Mouse (Mus musculus) limb, embryonic 15.5 days (tissue): ENCODE results near the gene Tmem115. TPM values are rescaled to one million over a fixed set of nuclear protein-coding genes. Genes with fewer than 3 reads are reported as not detected.
"Not testable (repeated sequence)": the region's sequence is repeated elsewhere in the genome, so short reads cannot be mapped to it uniquely, and the experiment has no call there.

Experiments
- ATAC-seq: fragments of 200-750 bp; cut with Nextera tagmentation; 2 replicates; pipeline ENCODE4 v1.8.0; 2017; ENCODE audit warnings: low read depth, moderate TSS enrichment; ENCODE audit not compliant: insufficient number of reproducible peaks, low FRiP score, low TSS enrichment
- H3K27ac ChIP-seq: fragments of 300-500 bp; sonication (generic); 2 replicates; pipeline ENCODE4 v1.5.1; 2015; ENCODE audit warnings: moderate library complexity, mild to moderate bottlenecking, inconsistent platforms
- H3K27me3 ChIP-seq: fragments of 300-500 bp; sonication (generic); 2 replicates; pipeline ENCODE4 v1.6.1; 2015; ENCODE audit warnings: inconsistent platforms
- H3K36me3 ChIP-seq: fragments of 300-500 bp; sonication (generic); 2 replicates; pipeline ENCODE4 v1.6.1; 2015; ENCODE audit warnings: inconsistent platforms
- H3K4me1 ChIP-seq: fragments of 300-500 bp; sonication (generic); 2 replicates; pipeline ENCODE4 v1.6.1; 2015; ENCODE audit warnings: inconsistent platforms
- H3K4me2 ChIP-seq: fragments of 300-500 bp; sonication (generic); 2 replicates; pipeline ENCODE4 v1.6.1; 2015; ENCODE audit warnings: mild to moderate bottlenecking, inconsistent platforms
- H3K4me3 ChIP-seq: fragments of 300-500 bp; sonication (generic); 2 replicates; pipeline ENCODE4 v1.5.1; 2015; ENCODE audit warnings: mild to moderate bottlenecking, inconsistent platforms
- H3K9ac ChIP-seq: fragments of 300-500 bp; sonication (generic); 2 replicates; pipeline ENCODE4 v1.6.1; 2015; ENCODE audit warnings: inconsistent platforms
- H3K9me3 ChIP-seq: fragments of 300-500 bp; sonication (generic); 2 replicates; pipeline ENCODE4 v1.6.1; 2016; ENCODE audit warnings: inconsistent platforms
- WGBS: fragments of 180-500 bp; shearing (Covaris S2); methylation state at CpG from one replicate; pipeline ENCODE4 v1.1.7; 2015; 5-methylcytosine and 5-hydroxymethylcytosine counted together
- polyA plus RNA-seq: library from polyadenylated mRNA; unstranded; fragments of >200 nt; fragmentation: Nextera tagmentation; extraction: Ambion mirVana; gene quantifications from 2 replicates; pipeline ENCODE4 v1.2.1, GENCODE M21; 2015

Gene Tmem115
- polyA plus RNA-seq, 1 experiment from 2014 or later, result 51.8 TPM

- H3K27ac ChIP-seq, result peak overlapping the region; percentile 97
- no peak overlapping the region for H3K9ac ChIP-seq
- H3K4me1 ChIP-seq, result peaks cover 69% of the 10 kb centered on the region
- ATAC-seq, result no peak
- peak overlapping the region; percentile 72 for H3K4me3 ChIP-seq
- peaks cover 9% of the 10 kb centered on the region for H3K36me3 ChIP-seq
- no peaks in the 10 kb centered on the region for H3K27me3 ChIP-seq
- WGBS, result 70% methylated on average over 5 of the region's 5 CpGs
- peak overlapping the region; percentile 89 for H3K4me2 ChIP-seq
- no peaks in the 10 kb centered on the region for H3K9me3 ChIP-seq
Observed at GRCm38 (mm10) chr9:107552690-107553393, 19.1 kb downstream of the Tmem115 start.

DNA sequence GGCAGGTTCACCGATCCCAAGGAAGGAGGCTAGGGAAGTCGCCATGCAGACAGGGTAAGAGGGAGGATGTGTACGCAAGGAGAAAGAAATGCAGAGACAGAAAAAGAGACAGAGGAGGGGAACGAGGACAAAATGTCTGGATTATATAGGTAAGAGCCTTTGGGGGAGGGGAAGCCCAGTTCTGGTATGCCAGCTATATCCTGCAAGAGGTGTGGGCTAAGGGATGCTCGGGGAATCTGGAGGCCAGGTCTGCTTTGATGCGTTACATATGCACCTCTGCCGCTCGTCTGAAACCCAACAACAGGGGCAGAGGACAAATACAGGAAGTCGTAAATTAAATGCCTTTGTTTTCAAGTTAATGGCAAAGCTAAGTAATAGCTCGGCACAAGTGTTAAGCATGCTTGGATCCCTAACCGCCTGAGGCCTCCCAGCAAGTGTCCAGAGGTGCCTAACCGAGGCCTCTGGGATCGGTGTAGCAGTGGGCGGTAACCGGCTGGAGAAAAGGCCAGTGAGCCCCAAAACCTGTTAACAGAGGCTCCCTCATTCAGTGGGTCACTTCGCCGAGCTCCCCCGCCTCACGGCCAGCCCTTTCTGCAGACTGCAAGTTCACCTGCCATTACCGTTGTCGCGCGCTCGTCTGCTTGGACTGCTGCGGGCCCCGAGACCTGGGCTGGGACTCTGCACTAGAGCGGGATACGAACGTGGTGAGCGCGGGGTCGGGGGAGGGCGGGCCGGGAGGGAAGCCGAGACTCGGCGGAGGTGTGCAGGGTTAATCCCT, 20.0 kb downstream of the Tmem115 start:
- Histone ChIP-seq H3K9ac (peak overlapping the region; percentile 48), H3K27me3 (no peaks in the 10 kb centered on the region), H3K4me2 (peak overlapping the region; percentile 89), H3K36me3 (peaks cover 18% of the 10 kb centered on the region), H3K27ac (peak overlapping the region; percentile 97), H3K4me1 (peaks cover 66% of the 10 kb centered on the region), H3K4me3 (peak overlapping the region; percentile 72), H3K9me3 (no peaks in the 10 kb centered on the region)
- peak; percentile 26 for ATAC-seq
- 3% methylated on average over 37 of the region's 37 CpGs for WGBS

- WGBS, result under 1% methylated on average over 53 of the region's 53 CpGs
Observed at GRCm38 (mm10) chr9:107554319-107554825, 20.6 kb downstream of the Tmem115 start.

GRCm38 (mm10) chr9:107555031-107555457, 21.3 kb downstream of the Tmem115 start:
- H3K4me2 ChIP-seq, result peak overlapping the region; percentile 89
- under 1% methylated on average over 23 of the region's 23 CpGs for WGBS
- ATAC-seq, result peak; percentile 4; the same call in 1 of the 2 replicates
- H3K36me3 ChIP-seq, result peaks cover 31% of the 10 kb centered on the region
- H3K9ac ChIP-seq, result peak overlapping the region; percentile 67
- peak overlapping the region; percentile 72 for H3K4me3 ChIP-seq
- H3K9me3 ChIP-seq, result no peaks in the 10 kb centered on the region
- H3K27ac ChIP-seq, result peak overlapping the region; percentile 97
- no peaks in the 10 kb centered on the region for H3K27me3 ChIP-seq
- H3K4me1 ChIP-seq, result peaks cover 62% of the 10 kb centered on the region

More at GRCm38 (mm10) chr9:107554319-107554825, 20.6 kb downstream of the Tmem115 start:
- peak overlapping the region; percentile 97 for H3K27ac ChIP-seq
- peak overlapping the region; percentile 89 for H3K4me2 ChIP-seq
- H3K27me3 ChIP-seq, result no peaks in the 10 kb centered on the region
- H3K9me3 ChIP-seq, result no peaks in the 10 kb centered on the region
- peak overlapping the region; percentile 72 for H3K4me3 ChIP-seq
- H3K9ac ChIP-seq, result peak overlapping the region; percentile 67
- peaks cover 66% of the 10 kb centered on the region for H3K4me1 ChIP-seq
- H3K36me3 ChIP-seq, result peaks cover 24% of the 10 kb centered on the region
- peak; percentile 90 for ATAC-seq

DNA sequence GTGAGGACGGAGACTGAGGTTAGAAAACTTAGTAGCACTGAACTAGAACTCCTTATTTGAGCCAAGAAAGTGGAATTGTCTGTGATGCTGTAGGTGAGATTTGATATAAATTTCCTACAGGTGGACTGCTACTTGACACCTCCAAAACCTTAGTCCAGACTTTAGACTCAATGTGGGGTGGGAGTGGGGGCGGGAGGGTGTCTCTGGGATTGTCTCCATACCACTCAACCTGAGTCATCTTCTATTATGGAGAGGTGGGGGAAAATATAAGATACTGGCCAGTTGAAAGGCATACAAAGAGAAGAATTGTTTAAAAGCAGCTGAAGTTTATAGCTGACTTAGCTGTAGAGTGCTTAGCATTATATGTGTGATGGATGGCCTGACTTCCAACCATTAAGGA, 22.0 kb downstream of the Tmem115 start:
- Histone ChIP-seq H3K27me3 (no peaks in the 10 kb centered on the region), H3K4me2 (peak overlapping the region; percentile 89), H3K36me3 (peaks cover 38% of the 10 kb centered on the region), H3K4me3 (peak overlapping the region; percentile 72), H3K4me1 (peaks cover 55% of the 10 kb centered on the region), H3K9ac (peak overlapping the region; percentile 67), H3K27ac (peak overlapping the region; percentile 97), H3K9me3 (no peaks in the 10 kb centered on the region)
- 27% methylated on average over 2 of the region's 2 CpGs for WGBS
- ATAC-seq, result no peak

- Histone ChIP-seq H3K27me3 (no peaks in the 10 kb centered on the region), H3K36me3 (peaks cover 44% of the 10 kb centered on the region), H3K9ac (peak overlapping the region; percentile 11; the same call in 1 of the 2 replicates), H3K9me3 (no peaks in the 10 kb centered on the region), H3K4me1 (peaks cover 49% of the 10 kb centered on the region), H3K4me2 (peak overlapping the region; percentile 89), H3K27ac (0 out of 2 replicates have a peak overlapping the region, but pooled peaks have one; percentile 97), H3K4me3 (peak overlapping the region; percentile 72)
- ATAC-seq, result no peak
- 68% methylated on average over 3 of the region's 3 CpGs for WGBS
Observed at GRCm38 (mm10) chr9:107556346-107556745, 22.6 kb downstream of the Tmem115 start.

DNA sequence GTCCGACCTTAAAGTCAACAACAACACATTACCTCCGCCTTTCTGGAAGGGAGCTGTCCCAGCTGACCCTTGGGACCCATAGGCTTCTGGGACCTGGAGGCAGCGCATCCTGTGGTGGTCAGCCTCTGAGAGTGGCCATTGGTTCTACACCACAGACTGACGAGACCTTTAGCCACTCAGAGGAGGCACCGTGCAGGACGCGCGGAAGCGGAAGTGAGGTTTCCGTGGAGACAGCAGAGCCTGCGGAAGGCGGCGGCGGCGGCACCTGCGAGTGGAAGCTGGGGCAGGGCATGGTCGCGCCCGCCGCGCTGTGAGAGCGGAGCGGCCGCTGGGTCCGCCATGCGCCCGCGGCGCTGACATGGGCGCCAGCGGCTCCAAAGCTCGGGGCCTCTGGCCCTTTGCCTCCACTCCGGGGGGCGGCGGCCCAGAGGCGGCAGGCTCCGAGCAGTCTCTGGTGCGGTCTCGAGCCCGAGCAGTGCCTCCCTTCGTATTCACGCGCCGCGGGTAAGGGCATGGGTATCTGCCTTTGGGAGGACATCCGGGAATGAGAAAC, 29.4 kb downstream of the Tmem115 start, which contains the start of gene Tusc2:
Gene Tusc2, plus strand, starts transcription at position 227 of the 553 bp plus-strand sequence.
- Histone ChIP-seq H3K9me3 (no peaks in the 10 kb centered on the region), H3K36me3 (peaks cover 54% of the 10 kb centered on the region), H3K9ac (peak within 1 kb of the TSS; percentile 67), H3K27ac (peak within 1 kb of the TSS; percentile 64), H3K4me1 (peaks cover 44% of the 10 kb centered on the region), H3K4me2 (peak within 1 kb of the TSS; percentile 85), H3K27me3 (no peaks in the 10 kb centered on the region), H3K4me3 (peak within 1 kb of the TSS; percentile 68)
- WGBS, result under 1% methylated on average over 46 of the region's 46 CpGs
- ATAC-seq, result peak; percentile 90

DNA sequence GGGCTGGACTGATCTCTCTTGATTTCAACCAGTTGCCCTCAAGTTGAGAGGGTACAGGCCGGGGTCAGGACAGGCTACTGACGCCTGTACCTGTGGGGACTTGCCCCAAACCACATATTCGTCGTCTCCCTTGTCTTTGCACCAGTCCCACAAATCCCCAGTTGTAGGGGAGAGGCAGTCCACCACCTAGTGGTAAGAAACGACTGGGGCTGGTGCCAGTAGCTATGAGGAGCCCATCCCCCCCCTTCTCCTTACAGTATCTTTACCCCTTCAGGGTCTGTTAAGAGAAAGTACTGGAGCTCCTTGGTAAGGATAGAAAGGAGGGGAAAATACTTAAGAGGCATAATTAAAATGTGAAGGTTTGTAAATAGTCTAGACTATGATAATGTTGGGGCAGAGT, 31.8 kb downstream of the Tmem115 start:
- H3K27ac ChIP-seq, result peak overlapping the region; percentile 18; the same call in 1 of the 2 replicates
- H3K36me3 ChIP-seq, result peaks cover 29% of the 10 kb centered on the region
- WGBS, result 39% methylated on average over 5 of the region's 5 CpGs
- H3K4me1 ChIP-seq, result peaks cover 57% of the 10 kb centered on the region
- H3K9me3 ChIP-seq, H3K27me3 ChIP-seq, H3K9ac ChIP-seq, ATAC-seq: not testable (repeated sequence)
- 0 out of 2 replicates have a peak overlapping the region, but pooled peaks have one; percentile 2 for H3K4me3 ChIP-seq
- peak overlapping the region; percentile 3; the same call in 1 of the 2 replicates for H3K4me2 ChIP-seq

- WGBS, result 61% methylated on average over 15 of the region's 15 CpGs
- peaks cover 63% of the 10 kb centered on the region for H3K4me1 ChIP-seq
- H3K4me2 ChIP-seq, result no peak overlapping the region
Observed at GRCm38 (mm10) chr9:107566041-107566709, 32.4 kb downstream of the Tmem115 start.

DNA sequence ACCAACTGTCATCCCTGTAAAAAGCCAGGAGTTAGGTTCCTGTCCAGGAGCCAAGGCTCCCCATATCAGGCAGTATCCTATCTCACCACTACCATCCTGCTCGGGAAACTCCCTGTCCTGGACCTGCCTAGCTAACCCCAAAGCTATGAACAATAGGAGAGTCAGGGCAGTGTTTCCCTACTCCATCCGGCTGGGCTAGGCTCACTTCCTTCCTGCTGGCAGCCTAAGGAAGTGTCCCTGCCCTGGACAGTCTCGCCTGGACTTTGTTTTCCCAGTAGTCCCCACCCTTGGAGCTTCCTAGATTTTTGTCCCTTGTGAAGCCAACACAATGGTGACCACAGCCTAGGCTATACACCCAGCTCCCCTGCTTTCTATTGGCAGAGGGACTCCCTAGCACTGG, 33.1 kb downstream of the Tmem115 start:
- Histone ChIP-seq H3K27me3 (no peaks in the 10 kb centered on the region), H3K36me3 (peaks cover 28% of the 10 kb centered on the region), H3K9ac (no peak overlapping the region), H3K27ac (peak overlapping the region; percentile 92), H3K4me2 (no peak overlapping the region), H3K4me1 (peaks cover 67% of the 10 kb centered on the region), H3K9me3 (no peaks in the 10 kb centered on the region), H3K4me3 (no peak overlapping the region)
- ATAC-seq, result no peak
- WGBS, result 77% methylated on average over 3 of the region's 3 CpGs

More at GRCm38 (mm10) chr9:107566041-107566709, 32.4 kb downstream of the Tmem115 start:
- no peak overlapping the region for H3K9ac ChIP-seq
- H3K36me3 ChIP-seq, result peaks cover 28% of the 10 kb centered on the region
- no peak for ATAC-seq
- H3K9me3 ChIP-seq, result no peaks in the 10 kb centered on the region
- H3K27ac ChIP-seq, result peak overlapping the region; percentile 92
- H3K27me3 ChIP-seq, result no peaks in the 10 kb centered on the region
- H3K4me3 ChIP-seq, result peak overlapping the region; percentile 2; the same call in 1 of the 2 replicates
